Mouse (Mus musculus): ENCODE results near the gene Mum1. TPM values are rescaled to one million over a fixed set of nuclear protein-coding genes. Genes with fewer than 3 reads are reported as not detected.

The Mum1 gene
- total and polyA plus RNA-seq, 3 experiments = 13.5 to 24.4 (median 23.0) TPM

GRCm38 (mm10) chr10:80271186-80271843 is 45.1 kb downstream of the Mum1 start:
- no peak for DNase-seq

- DNase-seq = no peak
Measured at GRCm38 (mm10) chr10:80271870-80272585, 45.8 kb downstream of the Mum1 start.

- no peak for DNase-seq
Measured at GRCm38 (mm10) chr10:80273847-80274246, 47.6 kb downstream of the Mum1 start.

- DNase-seq = no peak
Measured at GRCm38 (mm10) chr10:80276238-80276637, 50.0 kb downstream of the Mum1 start.

GRCm38 (mm10) chr10:80278390-80278789 is 52.2 kb downstream of the Mum1 start:
- DNase-seq = no peak

- no peak for DNase-seq
Measured at GRCm38 (mm10) chr10:80279273-80279672, 53.0 kb downstream of the Mum1 start.

GRCm38 (mm10) chr10:80281304-80281703 is 55.1 kb downstream of the Mum1 start:
- DNase-seq = peak; percentile 78

GRCm38 (mm10) chr10:80281921-80282371 is 55.7 kb downstream of the Mum1 start:
- peak; percentile 71 for DNase-seq

- no peak for DNase-seq
Measured at GRCm38 (mm10) chr10:80282481-80283441, 56.5 kb downstream of the Mum1 start.

GRCm38 (mm10) chr10:80285222-80286070 is 59.2 kb downstream of the Mum1 start:
- DNase-seq = peak; percentile 81

- DNase-seq = no peak
Measured at GRCm38 (mm10) chr10:80288097-80288496, 61.9 kb downstream of the Mum1 start.

GRCm38 (mm10) chr10:80288657-80289056 is 62.4 kb downstream of the Mum1 start:
- no peak for DNase-seq

GRCm38 (mm10) chr10:80292251-80293146 is 66.3 kb downstream of the Mum1 start, which contains the start of gene Rps15:
TSS of gene Rps15 (plus strand) at chr10:80292453.
- peak; percentile 95 for DNase-seq

GRCm38 (mm10) chr10:80293325-80293724 is 67.1 kb downstream of the Mum1 start:
- DNase-seq = no peak

Small RNA genes within 50 kb of the gene (microRNA-seq; reads per million reads assigned to microRNA genes)
- gene Mir6911 = 0.41 to 0.44 reads per million in 2 experiments

Other genes starting within 250 kb of the Mum1 start
- 100 to 1,000 TPM; 142 to 143 TPM for gene Tmem259, start 242.1 kb upstream of the Mum1 start, total RNA-seq (2021)
- gene Tmem259, start 242.1 kb upstream of the Mum1 start, polyA plus RNA-seq (2012; rRNA removed) = 619 and 624 TPM in 2 replicates
- gene Cnn2, start 237.8 kb upstream of the Mum1 start, total RNA-seq (2021) = 10 to 100 TPM; 29.5 to 50.1 TPM
- gene Cnn2, start 237.8 kb upstream of the Mum1 start, polyA plus RNA-seq (2012; rRNA removed) = 53.0 and 58.8 TPM in 2 replicates
- 10 to 100 TPM; 18.4 to 22.9 TPM for gene Abca7, start 229.9 kb upstream of the Mum1 start, total RNA-seq (2021)
- 28.6 TPM in 2 replicates for gene Abca7, start 229.9 kb upstream of the Mum1 start, polyA plus RNA-seq (2012; rRNA removed)
- gene Arhgap45, start 209.8 kb upstream of the Mum1 start, total RNA-seq (2021) = 1 to 10 TPM; 3.9 to 6.7 TPM
- gene Arhgap45, start 209.8 kb upstream of the Mum1 start, polyA plus RNA-seq (2012; rRNA removed) = 11.0 and 14.6 TPM in 2 replicates
- 100 to 1,000 TPM in 1 of 2 experiments, 10 to 100 TPM in 1; 97.3 to 106 TPM for gene Polr2e, start 186.6 kb upstream of the Mum1 start, total RNA-seq (2021)
- 111 and 122 TPM in 2 replicates for gene Polr2e, start 186.6 kb upstream of the Mum1 start, polyA plus RNA-seq (2012; rRNA removed)
- gene Gpx4, start 179.3 kb upstream of the Mum1 start, total RNA-seq (2021) = 1,000 to 10,000 TPM; 1,287 to 1,377 TPM
- 1,827 and 2,443 TPM in 2 replicates for gene Gpx4, start 179.3 kb upstream of the Mum1 start, polyA plus RNA-seq (2012; rRNA removed)
- gene Sbno2, start 120.9 kb upstream of the Mum1 start, total RNA-seq (2021) = 10 to 100 TPM; 38.5 to 59.3 TPM
- 102 and 120 TPM in 2 replicates for gene Sbno2, start 120.9 kb upstream of the Mum1 start, polyA plus RNA-seq (2012; rRNA removed)
- 100 to 1,000 TPM; 153 to 156 TPM for gene Stk11, start 110.6 kb upstream of the Mum1 start, total RNA-seq (2021)
- gene Stk11, start 110.6 kb upstream of the Mum1 start, polyA plus RNA-seq (2012; rRNA removed) = 151 and 159 TPM in 2 replicates
- 100 to 1,000 TPM; 654 to 778 TPM for gene Atp5d, start 87.8 kb upstream of the Mum1 start, total RNA-seq (2021)
- 5,895 and 6,727 TPM in 2 replicates for gene Atp5d, start 87.8 kb upstream of the Mum1 start, polyA plus RNA-seq (2012; rRNA removed)
- 100 to 1,000 TPM in 1 of 2 experiments, 10 to 100 TPM in 1; 74.5 to 118 TPM for gene Cbarp, start 85.6 kb upstream of the Mum1 start, total RNA-seq (2021)
- 84.3 and 84.6 TPM in 2 replicates for gene Cbarp, start 85.6 kb upstream of the Mum1 start, polyA plus RNA-seq (2012; rRNA removed)
- gene Midn, start 78.2 kb upstream of the Mum1 start, total RNA-seq (2021) = 100 to 1,000 TPM in 1 of 2 experiments, 10 to 100 TPM in 1; 75.8 to 115 TPM
- gene Midn, start 78.2 kb upstream of the Mum1 start, polyA plus RNA-seq (2012; rRNA removed) = 233 and 269 TPM in 2 replicates
- 10 to 100 TPM; 30.6 to 77.0 TPM for gene Cirbp, start 60.4 kb upstream of the Mum1 start, total RNA-seq (2021)
- gene Cirbp, start 60.4 kb upstream of the Mum1 start, polyA plus RNA-seq (2012; rRNA removed) = 108 and 152 TPM in 2 replicates
- 10 to 100 TPM; 14.0 to 21.7 TPM for gene 1600002K03Rik, start 53.5 kb upstream of the Mum1 start, total RNA-seq (2021)
- gene 1600002K03Rik, start 53.5 kb upstream of the Mum1 start, polyA plus RNA-seq (2012; rRNA removed) = 25.9 and 34.5 TPM in 2 replicates
- 1 to 10 TPM; 1.8 to 5.2 TPM for gene Efna2, start 47.0 kb upstream of the Mum1 start, total RNA-seq (2021)
- gene Efna2, start 47.0 kb upstream of the Mum1 start, polyA plus RNA-seq (2012; rRNA removed) = 10.2 and 15.6 TPM in 2 replicates
- 100 to 1,000 TPM; 295 to 337 TPM for gene Ndufs7, start 22.7 kb downstream of the Mum1 start, total RNA-seq (2021)
- gene Ndufs7, start 22.7 kb downstream of the Mum1 start, polyA plus RNA-seq (2012; rRNA removed) = 1,122 and 1,204 TPM in 2 replicates
- 100 to 1,000 TPM; 246 to 281 TPM for gene Gamt, start 34.6 kb downstream of the Mum1 start, total RNA-seq (2021)
- 820 and 833 TPM in 2 replicates for gene Gamt, start 34.6 kb downstream of the Mum1 start, polyA plus RNA-seq (2012; rRNA removed)
- gene Dazap1, start 35.1 kb downstream of the Mum1 start, total RNA-seq (2021) = 100 to 1,000 TPM in 1 of 2 experiments, 10 to 100 TPM in 1; 72.1 to 101 TPM
- 102 and 119 TPM in 2 replicates for gene Dazap1, start 35.1 kb downstream of the Mum1 start, polyA plus RNA-seq (2012; rRNA removed)
- gene Rps15, start 66.0 kb downstream of the Mum1 start, total RNA-seq (2021) = 1,000 to 10,000 TPM; 1,320 to 1,332 TPM
- 1,020 and 1,031 TPM in 2 replicates for gene Rps15, start 66.0 kb downstream of the Mum1 start, polyA plus RNA-seq (2012; rRNA removed)
- gene Apc2, start 69.5 kb downstream of the Mum1 start, total RNA-seq (2021) = 1 to 10 TPM in 1 of 2 experiments, under 1 TPM in 1; 0.72 to 3.0 TPM
- 2.5 and 4.0 TPM in 2 replicates for gene Apc2, start 69.5 kb downstream of the Mum1 start, polyA plus RNA-seq (2012; rRNA removed)
- 10 to 100 TPM; 21.6 to 32.5 TPM for gene 2310011J03Rik, start 94.1 kb downstream of the Mum1 start, total RNA-seq (2021)
- gene 2310011J03Rik, start 94.1 kb downstream of the Mum1 start, polyA plus RNA-seq (2012; rRNA removed) = 57.0 and 61.7 TPM in 2 replicates
- 1 to 10 TPM; 1.8 to 3.4 TPM for gene Pcsk4, start 103.1 kb downstream of the Mum1 start, total RNA-seq (2021)
- 15.9 and 19.6 TPM in 2 replicates for gene Pcsk4, start 103.1 kb downstream of the Mum1 start, polyA plus RNA-seq (2012; rRNA removed)
- 10 to 100 TPM; 11.1 to 15.6 TPM for gene Reep6, start 103.5 kb downstream of the Mum1 start, total RNA-seq (2021)
- 11.3 and 15.7 TPM in 2 replicates for gene Reep6, start 103.5 kb downstream of the Mum1 start, polyA plus RNA-seq (2012; rRNA removed)
- 10 to 100 TPM in 1 of 2 experiments, 1 to 10 TPM in 1; 8.0 to 10.3 TPM for gene Adamtsl5, start 122.0 kb downstream of the Mum1 start, total RNA-seq (2021)
- gene Adamtsl5, start 122.0 kb downstream of the Mum1 start, polyA plus RNA-seq (2012; rRNA removed) = 35.1 and 41.5 TPM in 2 replicates
- under 1 TPM; 0.14 to 0.45 TPM for gene Plk5, start 130.0 kb downstream of the Mum1 start, total RNA-seq (2021)
- 1.5 and 2.6 TPM in 2 replicates for gene Plk5, start 130.0 kb downstream of the Mum1 start, polyA plus RNA-seq (2012; rRNA removed)
- gene Mex3d, start 161.2 kb downstream of the Mum1 start, total RNA-seq (2021) = 10 to 100 TPM; 19.2 to 19.5 TPM
- 60.7 and 61.5 TPM in 2 replicates for gene Mex3d, start 161.2 kb downstream of the Mum1 start, polyA plus RNA-seq (2012; rRNA removed)
- 100 to 1,000 TPM; 125 to 146 TPM for gene Mbd3, start 173.1 kb downstream of the Mum1 start, total RNA-seq (2021)
- gene Mbd3, start 173.1 kb downstream of the Mum1 start, polyA plus RNA-seq (2012; rRNA removed) = 158 and 165 TPM in 2 replicates
- gene Uqcr11, start 180.4 kb downstream of the Mum1 start, total RNA-seq (2021) = 1,000 to 10,000 TPM in 1 of 2 experiments, 100 to 1,000 TPM in 1; 714 to 1,027 TPM
- 2,955 and 2,958 TPM in 2 replicates for gene Uqcr11, start 180.4 kb downstream of the Mum1 start, polyA plus RNA-seq (2012; rRNA removed)
- 10 to 100 TPM; 46.6 to 55.4 TPM for gene Tcf3, start 207.2 kb downstream of the Mum1 start, total RNA-seq (2021)
- gene Tcf3, start 207.2 kb downstream of the Mum1 start, polyA plus RNA-seq (2012; rRNA removed) = 148 and 152 TPM in 2 replicates

Data from adrenal gland, adult 2 months (tissue).